Mouse (Mus musculus): ENCODE measurements around the gene Clptm1.
A peak's percentile ranks its signal among the peaks of the same experiment; 100 is the strongest.
"Not testable (repeated sequence)": the region's sequence is repeated elsewhere in the genome, so short reads cannot be mapped to it uniquely, and the experiment has no call there.

Clptm1 gene

GRCm38 (mm10) chr7:19609641-19610332, 55.0 kb downstream of the Clptm1 start:
- DNase-seq (ENCODE audit: low spot score in 2 of 2), result no peak

GRCm38 (mm10) chr7:19607291-19607690, 57.5 kb downstream of the Clptm1 start:
- DNase-seq (ENCODE audit: low spot score in 2 of 2), result no peak

GRCm38 (mm10) chr7:19604606-19605214, 60.1 kb downstream of the Clptm1 start:
- not testable (repeated sequence) for DNase-seq (ENCODE audit: low spot score in 2 of 2)

GRCm38 (mm10) chr7:19603849-19604605, 60.8 kb downstream of the Clptm1 start, which contains the start of gene Clasrp:
Gene Clasrp (minus strand): TSS chr7:19604486.
- DNase-seq (ENCODE audit: low spot score in 2 of 2), result peak; percentile 94 to 98

- DNase-seq (ENCODE audit: low spot score in 2 of 2), result no peak
These were observed 61.8 kb downstream of the Clptm1 start for GRCm38 (mm10) chr7:19603055-19603454.

- no peak for DNase-seq (ENCODE audit: low spot score in 2 of 2)
These were observed 64.3 kb downstream of the Clptm1 start for GRCm38 (mm10) chr7:19600562-19600961.

- no peak for DNase-seq (ENCODE audit: low spot score in 2 of 2)
These were observed 71.6 kb downstream of the Clptm1 start for GRCm38 (mm10) chr7:19593061-19593730.

- peak in 1 of 2 experiments; percentile 42 for DNase-seq (ENCODE audit: low spot score in 2 of 2)
These were observed 74.9 kb downstream of the Clptm1 start for GRCm38 (mm10) chr7:19589917-19590316.

- DNase-seq (ENCODE audit: low spot score in 2 of 2), result no peak
These were observed 75.6 kb downstream of the Clptm1 start for GRCm38 (mm10) chr7:19589207-19589606.

- no peak for DNase-seq (ENCODE audit: low spot score in 2 of 2)
These were observed 78.6 kb downstream of the Clptm1 start for GRCm38 (mm10) chr7:19586269-19586668.
